In the genomic region with DNA sequence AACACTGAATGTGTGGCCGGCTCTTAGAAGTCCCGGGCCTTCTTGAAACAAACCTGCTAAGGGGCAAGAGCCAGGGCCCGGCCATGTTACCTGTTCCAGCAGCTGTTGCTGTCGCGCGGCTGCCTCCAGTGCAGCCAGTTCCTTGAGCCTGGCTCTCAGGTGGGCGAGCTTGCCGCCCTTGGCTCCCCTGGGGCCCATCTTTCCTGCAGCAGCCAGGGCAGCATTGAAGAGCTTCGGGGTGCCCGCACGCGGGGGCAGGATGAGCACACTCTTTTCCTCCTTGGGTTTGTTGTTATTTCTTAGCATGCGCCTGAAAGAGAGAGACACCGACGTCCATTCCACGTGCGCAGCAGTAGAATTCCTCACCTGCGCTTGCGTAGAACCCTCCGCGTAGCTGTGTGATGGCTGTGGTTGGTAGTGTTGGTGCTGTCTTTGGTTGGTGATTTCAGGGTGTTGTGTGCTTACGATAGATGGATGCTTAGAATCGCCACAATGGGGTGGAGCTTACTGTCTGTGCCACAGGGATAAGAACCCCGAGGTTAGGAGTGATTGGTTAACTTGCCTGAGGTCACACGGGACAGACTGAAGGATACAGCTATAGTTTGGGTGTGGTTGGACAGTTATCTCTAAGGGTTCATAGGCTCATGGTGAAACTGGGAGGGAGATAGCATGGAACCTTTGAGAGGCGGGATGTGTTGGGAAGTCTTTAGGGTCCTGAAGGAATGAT, we compare ENCODE assay signal across 13 mouse cellular contexts. TPM values are rescaled to one million over a fixed set of nuclear protein-coding genes. Genes with fewer than 3 reads are reported as not detected.
DNase-seq lines count a peak whose midpoint lies in the region; ATAC-seq and TF ChIP-seq lines count a peak whose summit lies in the region.
"Had no signal": no experiment of that assay in that cellular context is flagged by ENCODE, and none has a peak within 500 bp of the region (broad histone marks: within the 10 kb centered on the region; RNA-seq: fewer than 3 reads in every experiment).

No protein-coding gene starts in this region.

- H3K9ac ChIP-seq in forebrain, embryonic 13.5 days, result peak overlapping the region; percentile 27; the same call in 1 of the 2 replicates
- H3K9ac ChIP-seq in hindbrain, postnatal 0 days (replicated peaks; ENCODE audit: low read length), result no peak overlapping the region
- no peak overlapping the region; the same call in 1 of the 2 replicates for H3K9ac ChIP-seq in midbrain, embryonic 16.5 days (ENCODE audit: low read depth, low read length)
- H3K9ac ChIP-seq in kidney, embryonic 16.5 days (replicated peaks; ENCODE audit: low read length), result no peak overlapping the region
- H3K9ac ChIP-seq: heart, embryonic 13.5 days had no signal

- H3K36me3 ChIP-seq in forebrain, embryonic 13.5 days (ENCODE audit: poor library complexity, severe bottlenecking), result no peaks in the 10 kb centered on the region
- H3K36me3 ChIP-seq in hindbrain, postnatal 0 days (ENCODE audit: insufficient read depth, low read length), result no peaks in the 10 kb centered on the region
- no peaks in the 10 kb centered on the region for H3K36me3 ChIP-seq in midbrain, embryonic 16.5 days (ENCODE audit: control insufficient read depth, insufficient read depth, low read length)
- H3K36me3 ChIP-seq in kidney, embryonic 16.5 days (ENCODE audit: insufficient read depth, low read length), result no peaks in the 10 kb centered on the region
- H3K36me3 ChIP-seq: G1E; heart, embryonic 13.5 days had no signal

- H3K27me3 ChIP-seq in forebrain, embryonic 13.5 days, result no peaks in the 10 kb centered on the region
- H3K27me3 ChIP-seq in hindbrain, postnatal 0 days (ENCODE audit: insufficient read depth, low read length), result no peaks in the 10 kb centered on the region
- no peaks in the 10 kb centered on the region for H3K27me3 ChIP-seq in midbrain, embryonic 16.5 days (ENCODE audit: control insufficient read depth, insufficient read depth, low read depth, low read length)
- no peaks in the 10 kb centered on the region for H3K27me3 ChIP-seq in kidney, embryonic 16.5 days (ENCODE audit: insufficient read depth, low read length)
- H3K27me3 ChIP-seq: heart, embryonic 13.5 days had no signal

- peak overlapping the region; percentile 49; the same call in 1 of the 2 replicates for H3K4me2 ChIP-seq in forebrain, embryonic 13.5 days
- no peak overlapping the region for H3K4me2 ChIP-seq in hindbrain, postnatal 0 days (ENCODE audit: low read depth, low read length)
- H3K4me2 ChIP-seq in midbrain, embryonic 16.5 days (ENCODE audit: low read length), result no peak overlapping the region
- no peak overlapping the region for H3K4me2 ChIP-seq in kidney, embryonic 16.5 days (replicated peaks; ENCODE audit: low read depth, low read length)
- H3K4me2 ChIP-seq: heart, embryonic 13.5 days had no signal

- no peak for TF ChIP-seq CTCF in hindbrain, postnatal 0 days (IDR thresholded peaks at IDR 0.05; ENCODE audit: low read depth)

- no peak for ATAC-seq in forebrain, embryonic 13.5 days
- no peak for ATAC-seq in hindbrain, postnatal 0 days
- ATAC-seq in midbrain, embryonic 16.5 days, result peak; percentile 16; the same call in 1 of the 2 replicates
- ATAC-seq in kidney, embryonic 16.5 days (ENCODE audit: low FRiP score, low TSS enrichment), result no peak
- ATAC-seq: inflammation-experienced regulatory T-cells, adult 6 months had no signal

- no peak overlapping the region for H3K4me3 ChIP-seq in forebrain, embryonic 13.5 days
- no peak overlapping the region for H3K4me3 ChIP-seq in hindbrain, postnatal 0 days (ENCODE audit: low read length)
- H3K4me3 ChIP-seq in midbrain, embryonic 16.5 days (ENCODE audit: low read depth, low read length), result no peak overlapping the region
- H3K4me3 ChIP-seq in kidney, embryonic 16.5 days (ENCODE audit: low read length), result no peak overlapping the region
- H3K4me3 ChIP-seq: heart, embryonic 13.5 days had no signal

- H3K4me1 ChIP-seq in forebrain, embryonic 13.5 days, result peaks cover 50% of the 10 kb centered on the region
- H3K4me1 ChIP-seq in hindbrain, postnatal 0 days (ENCODE audit: insufficient read depth, low read length), result peaks cover 16% of the 10 kb centered on the region
- peaks cover 31% of the 10 kb centered on the region for H3K4me1 ChIP-seq in midbrain, embryonic 16.5 days (ENCODE audit: control insufficient read depth, insufficient read depth, low read length)
- H3K4me1 ChIP-seq in kidney, embryonic 16.5 days (ENCODE audit: insufficient read depth, low read length), result peaks cover 11% of the 10 kb centered on the region

- no peaks in the 10 kb centered on the region for H3K9me3 ChIP-seq in forebrain, embryonic 13.5 days (replicated peaks)
- H3K9me3 ChIP-seq in hindbrain, postnatal 0 days (ENCODE audit: low read length), result no peaks in the 10 kb centered on the region
- H3K9me3 ChIP-seq in midbrain, embryonic 16.5 days (replicated peaks; ENCODE audit: control insufficient read depth, low read length, poor library complexity, severe bottlenecking), result no peaks in the 10 kb centered on the region
- no peaks in the 10 kb centered on the region for H3K9me3 ChIP-seq in kidney, embryonic 16.5 days (ENCODE audit: low read length)
- H3K9me3 ChIP-seq: heart, embryonic 13.5 days had no signal

- 84% methylated on average over 26 of the region's 26 CpGs for WGBS in forebrain, embryonic 13.5 days
- 79% methylated on average over 26 of the region's 26 CpGs for whole genome bisulfite sequencing in hindbrain, postnatal 0 days
- WGBS in midbrain, embryonic 16.5 days, result 86% methylated on average over 26 of the region's 26 CpGs
- 89% methylated on average over 26 of the region's 26 CpGs for WGBS in kidney, embryonic 16.5 days

- H3K27ac ChIP-seq in forebrain, embryonic 13.5 days, result peak overlapping the region; percentile 98
- peak overlapping the region; percentile 84 for H3K27ac ChIP-seq in hindbrain, postnatal 0 days
- H3K27ac ChIP-seq in midbrain, embryonic 16.5 days (ENCODE audit: low read length), result peak overlapping the region; percentile 89
- H3K27ac ChIP-seq in kidney, embryonic 16.5 days (ENCODE audit: low read length), result no peak overlapping the region
- H3K27ac ChIP-seq: heart, embryonic 13.5 days; stomach, postnatal 0 days had no signal

- peak; percentile 35 for DNase-seq in ZHBTc4 (ENCODE audit: low read depth, low spot score)
- DNase-seq in hindbrain, postnatal 0 days (ENCODE audit: low spot score), result no peak
- no peak for DNase-seq in layer of hippocampus, postnatal 25 days (ENCODE audit: extremely low spot score in 1 of 2, low spot score in 1 of 2)
- DNase-seq in right cerebral cortex, adult 2 months (ENCODE audit: low spot score in 2 of 2), result no peak
- DNase-seq: cerebellum, postnatal 25 days; lung, adult 18-20 months had no signal

RNA-seq across cellular contexts. Expression of a gene that starts 39.6 kb away (rescaled TPM):
- 8.2 and 8.3 TPM in 2 replicates for polyA plus RNA-seq in forebrain, embryonic 13.5 days (2015; fragmentation: Nextera tagmentation; extraction: Ambion mirVana)
- total RNA-seq in hindbrain, postnatal 0 days (2014; rRNA removed), result 50.2 and 50.9 TPM in 2 replicates
- polyA plus RNA-seq in hindbrain, postnatal 0 days (2015; fragmentation: Nextera tagmentation; extraction: Ambion mirVana), result 26.6 and 29.0 TPM in 2 replicates
- 28.2 and 31.1 TPM in 2 replicates for polyA plus RNA-seq in midbrain, embryonic 16.5 days (2015; fragmentation: Nextera tagmentation; extraction: Ambion mirVana)
- 10 to 100 TPM; 54.2 to 63.7 TPM for total RNA-seq in layer of hippocampus, postnatal 25 days (2021)
- 32.5 and 37.7 TPM in 2 replicates for polyA plus RNA-seq in kidney, embryonic 16.5 days (2015; fragmentation: Nextera tagmentation; extraction: Ambion mirVana)
- polyA plus RNA-seq: G1E had no signal
